Mouse (Mus musculus): ENCODE results near the gene Als2.

- TF ChIP-seq POLR2A (IDR thresholded peaks at IDR 0.05; ENCODE audit: borderline replicate concordance, insufficient read depth, low read length), result no peak
- TF ChIP-seq CTCF (IDR thresholded peaks at IDR 0.05; ENCODE audit: borderline replicate concordance, insufficient read depth, low read depth, low read length), result no peak
Observed at GRCm38 (mm10) chr1:59187786-59188185, 49.2 kb downstream of the Als2 start.

Measured in cerebellum, adult 2 months (tissue).